Mouse (Mus musculus) lung, postnatal 0 days (tissue): Measurements from ENCODE around the gene Kcnq2. TPM values are rescaled to one million over a fixed set of nuclear protein-coding genes. Genes with fewer than 3 reads are reported as not detected.

Experiments used
- ATAC-seq: fragments of 200-750 bp; cut with Nextera tagmentation; 2 replicates; pipeline ENCODE4 v1.8.0; 2017; ENCODE audit warnings: moderate library complexity
- DNase-seq: peaks from one replicate; pipeline ENCODE4 v3.0.0-alpha.2; 2016; ENCODE audit warnings: low spot score
- H3K27ac ChIP-seq: fragments of 300-500 bp; sonication (generic); 2 replicates; pipeline ENCODE4 v1.5.1; 2014; ENCODE audit warnings: antibody characterized with exemption, mild to moderate bottlenecking, low read length, mixed read lengths
- H3K27me3 ChIP-seq: fragments of 300-500 bp; sonication (generic); replicated peaks from 2 replicates; pipeline ENCODE4 v1.6.1; 2014; ENCODE audit warnings: low read length, mixed read lengths; ENCODE audit not compliant: insufficient read depth
- H3K36me3 ChIP-seq: fragments of 300-500 bp; sonication (generic); 2 replicates; pipeline ENCODE4 v1.6.1; 2014; ENCODE audit warnings: low read length, mixed read lengths; ENCODE audit not compliant: insufficient read depth
- H3K4me1 ChIP-seq: fragments of 300-500 bp; sonication (generic); 2 replicates; pipeline ENCODE4 v1.6.1; 2014; ENCODE audit warnings: antibody characterized with exemption, low read depth, low read length, mixed read lengths; ENCODE audit not compliant: insufficient read depth
- H3K4me2 ChIP-seq: fragments of 300-500 bp; sonication (generic); replicated peaks from 2 replicates; pipeline ENCODE4 v1.6.1; 2014; ENCODE audit warnings: low read depth, mild to moderate bottlenecking, low read length, moderate library complexity, mixed read lengths
- H3K4me3 ChIP-seq: fragments of 300-500 bp; sonication (generic); 2 replicates; pipeline ENCODE4 v1.5.1; 2014; ENCODE audit warnings: low read depth, low read length
- H3K9ac ChIP-seq: fragments of 300-500 bp; sonication (generic); replicated peaks from 2 replicates; pipeline ENCODE4 v1.6.1; 2014; ENCODE audit warnings: low read depth, mild to moderate bottlenecking
- H3K9me3 ChIP-seq: fragments of 300-500 bp; sonication (generic); 2 replicates; pipeline ENCODE4 v1.6.1; 2016; ENCODE audit warnings: low read length, mixed read lengths
- CTCF ChIP-seq: IDR thresholded peaks from 2 replicates; pipeline ENCODE4 v1.5.1; 2016; ENCODE audit warnings: antibody characterized with exemption, mild to moderate bottlenecking
- EP300 ChIP-seq: IDR thresholded peaks from 2 replicates; pipeline ENCODE4 v1.6.1; 2016; ENCODE audit warnings: antibody characterized with exemption, mild to moderate bottlenecking, control low read depth
- WGBS: fragments of 180-500 bp; shearing (Covaris S2); extraction: QIAGEN DNeasy Blood & Tissue Kit; methylation state at CpG from one replicate; pipeline ENCODE4 v1.1.7; 2014; 5-methylcytosine and 5-hydroxymethylcytosine counted together
- polyA plus RNA-seq: library from polyadenylated mRNA; unstranded; fragments of >200 nt; fragmentation: Nextera tagmentation; extraction: Ambion mirVana; gene quantifications from 2 replicates; pipeline ENCODE4 v1.2.1, GENCODE M21; 2015

The Kcnq2 gene
- polyA plus RNA-seq, 1 experiment from 2014 or later, result not detected

DNA sequence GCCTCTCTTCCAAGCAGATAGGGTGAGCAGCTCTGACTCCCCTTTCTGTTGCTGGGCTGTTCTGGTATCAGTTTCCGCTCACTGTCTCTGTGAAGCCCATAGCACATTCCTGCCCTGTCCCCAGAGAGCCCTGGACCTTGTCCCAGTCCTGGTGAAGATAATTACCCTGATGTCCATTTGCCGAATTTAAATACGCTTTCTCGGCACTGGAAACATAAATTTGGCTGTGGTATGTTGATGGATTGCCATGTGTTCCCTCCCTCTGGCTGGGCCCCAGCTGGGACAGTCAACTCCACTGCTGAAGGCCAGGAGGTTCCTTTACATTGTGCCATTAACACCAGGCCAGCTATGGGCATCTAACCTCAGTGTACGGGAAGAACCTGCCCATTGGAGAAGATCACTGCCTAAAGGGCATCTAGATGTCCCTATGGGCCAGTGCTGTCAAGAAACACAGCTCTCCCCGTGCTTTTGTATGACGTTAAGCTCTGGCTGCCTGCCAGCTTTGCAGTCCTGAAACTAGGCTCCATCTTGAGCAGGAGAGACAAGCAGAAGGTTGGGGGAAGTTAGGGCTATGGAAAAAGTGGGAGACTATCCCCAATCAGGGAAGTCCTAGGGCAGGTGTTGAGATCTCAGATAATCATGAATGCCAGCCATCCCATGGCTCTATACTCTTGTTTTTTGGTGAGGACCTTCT, 86.7 kb downstream of the Kcnq2 start:
- 45% methylated on average over 7 of the region's 7 CpGs for WGBS
- ATAC-seq, result no peak
- Histone ChIP-seq H3K9ac (no peak overlapping the region), H3K9me3 (no peaks in the 10 kb centered on the region), H3K4me3 (no peak overlapping the region), H3K27ac (no peak overlapping the region), H3K36me3 (no peaks in the 10 kb centered on the region), H3K4me1 (no peaks in the 10 kb centered on the region), H3K4me2 (no peak overlapping the region), H3K27me3 (no peaks in the 10 kb centered on the region)
- DNase-seq, result no peak
- no peak for TF ChIP-seq EP300
- TF ChIP-seq CTCF, result no peak

GRCm38 (mm10) chr2:181044001-181044400, 91.1 kb downstream of the Kcnq2 start:
- Histone ChIP-seq H3K9ac (no peak overlapping the region), H3K9me3 (no peaks in the 10 kb centered on the region), H3K4me2 (no peak overlapping the region), H3K4me3 (no peak overlapping the region), H3K4me1 (no peaks in the 10 kb centered on the region), H3K36me3 (no peaks in the 10 kb centered on the region), H3K27ac (no peak overlapping the region), H3K27me3 (peaks cover 8% of the 10 kb centered on the region)
- no peak for DNase-seq
- WGBS, result 13% methylated on average over 3 of the region's 3 CpGs
- TF ChIP-seq EP300 (no peak), CTCF (no peak)
- ATAC-seq, result no peak

- no peak for DNase-seq
- H3K27me3 ChIP-seq, result peaks cover 12% of the 10 kb centered on the region
Measured at GRCm38 (mm10) chr2:181043437-181043836, 91.7 kb downstream of the Kcnq2 start, which contains the start of gene Chrna4. Chrna4 (minus strand) TSS chr2:181043546.

DNA sequence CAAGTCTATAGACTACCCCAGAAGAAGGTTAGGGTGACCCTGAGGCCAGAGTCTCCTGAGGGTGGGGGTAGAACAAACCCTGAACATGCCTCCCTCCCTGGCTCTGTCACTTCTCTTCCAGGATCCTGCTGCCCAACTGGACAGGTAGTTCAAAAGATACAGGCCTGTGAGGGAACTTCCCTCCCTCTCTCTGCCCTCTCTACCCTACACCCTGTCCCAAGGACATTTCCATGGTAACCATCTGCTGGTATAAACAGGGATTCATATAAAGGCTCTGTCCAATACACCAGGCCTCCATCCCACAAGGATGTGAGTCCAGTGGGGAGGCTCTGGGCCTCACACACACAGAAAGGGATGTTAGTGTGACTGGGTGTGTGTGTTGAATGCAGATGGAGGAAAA, 92.7 kb downstream of the Kcnq2 start:
- DNase-seq (no peak), ATAC-seq (no peak)
- H3K4me1 ChIP-seq, result no peaks in the 10 kb centered on the region
- no peak overlapping the region for H3K4me3 ChIP-seq
- TF ChIP-seq EP300 (no peak), CTCF (no peak)
- no peaks in the 10 kb centered on the region for H3K9me3 ChIP-seq
- H3K27me3 ChIP-seq, result peaks cover 18% of the 10 kb centered on the region
- H3K4me2 ChIP-seq, result no peak overlapping the region
- H3K27ac ChIP-seq, result no peak overlapping the region
- H3K36me3 ChIP-seq, result no peaks in the 10 kb centered on the region
- no peak overlapping the region for H3K9ac ChIP-seq

More at GRCm38 (mm10) chr2:181043437-181043836, 91.7 kb downstream of the Kcnq2 start, which contains the start of gene Chrna4:
- 37% methylated on average over 3 of the region's 3 CpGs for WGBS
- no peaks in the 10 kb centered on the region for H3K4me1 ChIP-seq
- H3K9me3 ChIP-seq, result no peaks in the 10 kb centered on the region
- no peaks in the 10 kb centered on the region for H3K36me3 ChIP-seq
- ATAC-seq, result no peak
- no peak within 1 kb of the TSS for H3K9ac ChIP-seq
- no peak for TF ChIP-seq EP300
- no peak for TF ChIP-seq CTCF
- H3K27ac ChIP-seq, result no peak within 1 kb of the TSS
- H3K4me2 ChIP-seq, result no peak within 1 kb of the TSS
- no peak within 1 kb of the TSS for H3K4me3 ChIP-seq

- Histone ChIP-seq H3K27me3 (peaks cover 18% of the 10 kb centered on the region), H3K4me1 (no peaks in the 10 kb centered on the region), H3K9me3 (no peaks in the 10 kb centered on the region), H3K27ac (no peak overlapping the region), H3K36me3 (no peaks in the 10 kb centered on the region), H3K9ac (no peak overlapping the region), H3K4me2 (no peak overlapping the region), H3K4me3 (no peak overlapping the region)
- no peak for ATAC-seq
- DNase-seq, result no peak
- WGBS, result 13% methylated on average over 7 of the region's 7 CpGs
- TF ChIP-seq CTCF, result no peak
- TF ChIP-seq EP300, result no peak
Measured at GRCm38 (mm10) chr2:181041941-181042340, 93.2 kb downstream of the Kcnq2 start.

- Histone ChIP-seq H3K27ac (no peak overlapping the region), H3K4me3 (peak overlapping the region; percentile 36), H3K4me1 (no peaks in the 10 kb centered on the region), H3K9me3 (no peaks in the 10 kb centered on the region), H3K9ac (no peak overlapping the region), H3K27me3 (peaks cover 18% of the 10 kb centered on the region), H3K36me3 (no peaks in the 10 kb centered on the region), H3K4me2 (peak overlapping the region; percentile 75)
- TF ChIP-seq CTCF (no peak), EP300 (no peak)
- ATAC-seq, result no peak
- WGBS, result under 1% methylated on average over 16 of the region's 16 CpGs
- DNase-seq, result no peak
Measured at GRCm38 (mm10) chr2:181039356-181039680, 95.8 kb downstream of the Kcnq2 start.
